Mouse (Mus musculus): ENCODE measurements around the gene Swt1. TPM values are rescaled to one million over a fixed set of nuclear protein-coding genes. Genes with fewer than 3 reads are reported as not detected.

The Swt1 gene
- polyA plus RNA-seq, 1 experiment from 2014 or later, result 14.6 TPM

- peak overlapping the region; percentile 76 for H3K27ac ChIP-seq (ENCODE audit: low read length)
- peaks cover 52% of the 10 kb centered on the region for H3K4me1 ChIP-seq (ENCODE audit: control insufficient read depth, insufficient read depth, low read length)
- WGBS, result 40% methylated on average over 8 of the region's 8 CpGs
Measured at GRCm38 (mm10) chr1:151341321-151342044, 86.8 kb downstream of the Swt1 start.

GRCm38 (mm10) chr1:151338941-151339340 lies 89.3 kb downstream of the Swt1 start:
- H3K4me3 ChIP-seq (ENCODE audit: low read length), result no peak overlapping the region
- no peaks in the 10 kb centered on the region for H3K9me3 ChIP-seq (replicated peaks; ENCODE audit: control insufficient read depth, low read length)
- WGBS, result 24% methylated on average over 2 of the region's 2 CpGs
- no peak overlapping the region for H3K4me2 ChIP-seq (ENCODE audit: low read depth, low read length)
- H3K4me1 ChIP-seq (ENCODE audit: control insufficient read depth, insufficient read depth, low read length), result peaks cover 51% of the 10 kb centered on the region
- no peaks in the 10 kb centered on the region for H3K36me3 ChIP-seq (ENCODE audit: control insufficient read depth, insufficient read depth)
- 0 out of 2 replicates have a peak overlapping the region, but pooled peaks have one; percentile 17 for H3K9ac ChIP-seq (ENCODE audit: low read length)
- peak overlapping the region; percentile 90 for H3K27ac ChIP-seq (ENCODE audit: low read length)
- no peaks in the 10 kb centered on the region for H3K27me3 ChIP-seq (ENCODE audit: control insufficient read depth, insufficient read depth, low read length)
- ATAC-seq (replicated peaks; ENCODE audit: extremely low read depth, insufficient read depth, low FRiP score), result peak; percentile 75; the same call in 1 of the 2 replicates

More at GRCm38 (mm10) chr1:151341321-151342044, 86.8 kb downstream of the Swt1 start:
- Histone ChIP-seq H3K9ac (ENCODE audit: low read length) (peak overlapping the region; percentile 39; the same call in 1 of the 2 replicates), H3K4me2 (ENCODE audit: low read depth, low read length) (peak overlapping the region; percentile 71), H3K9me3 (replicated peaks; ENCODE audit: control insufficient read depth, low read length) (no peaks in the 10 kb centered on the region), H3K4me3 (ENCODE audit: low read length) (no peak overlapping the region; the same call in 1 of the 2 replicates), H3K36me3 (ENCODE audit: control insufficient read depth, insufficient read depth) (no peaks in the 10 kb centered on the region), H3K27me3 (ENCODE audit: control insufficient read depth, insufficient read depth, low read length) (no peaks in the 10 kb centered on the region)
- ATAC-seq (replicated peaks; ENCODE audit: extremely low read depth, insufficient read depth, low FRiP score), result no peak

- Histone ChIP-seq H3K27me3 (ENCODE audit: control insufficient read depth, insufficient read depth, low read length) (no peaks in the 10 kb centered on the region), H3K9me3 (replicated peaks; ENCODE audit: control insufficient read depth, low read length) (no peaks in the 10 kb centered on the region), H3K27ac (ENCODE audit: low read length) (peak overlapping the region; percentile 90), H3K9ac (ENCODE audit: low read length) (no peak overlapping the region), H3K4me1 (ENCODE audit: control insufficient read depth, insufficient read depth, low read length) (peaks cover 49% of the 10 kb centered on the region), H3K4me2 (ENCODE audit: low read depth, low read length) (no peak overlapping the region), H3K36me3 (ENCODE audit: control insufficient read depth, insufficient read depth) (no peaks in the 10 kb centered on the region), H3K4me3 (ENCODE audit: low read length) (no peak overlapping the region)
- ATAC-seq (replicated peaks; ENCODE audit: extremely low read depth, insufficient read depth, low FRiP score), result no peak
Measured at GRCm38 (mm10) chr1:151338234-151338633, 90.0 kb downstream of the Swt1 start.

GRCm38 (mm10) chr1:151332819-151333218 lies 95.4 kb downstream of the Swt1 start:
- peaks cover under 1% of the 10 kb centered on the region for H3K4me1 ChIP-seq (ENCODE audit: control insufficient read depth, insufficient read depth, low read length)
- H3K9ac ChIP-seq (ENCODE audit: low read length), result no peak overlapping the region
- no peak overlapping the region for H3K27ac ChIP-seq (ENCODE audit: low read length)
- WGBS, result 92% methylated on average over 3 of the region's 3 CpGs
- H3K36me3 ChIP-seq (ENCODE audit: control insufficient read depth, insufficient read depth), result no peaks in the 10 kb centered on the region
- no peak overlapping the region for H3K4me2 ChIP-seq (ENCODE audit: low read depth, low read length)
- ATAC-seq (replicated peaks; ENCODE audit: extremely low read depth, insufficient read depth, low FRiP score), result no peak
- H3K9me3 ChIP-seq (replicated peaks; ENCODE audit: control insufficient read depth, low read length), result no peaks in the 10 kb centered on the region
- no peak overlapping the region for H3K4me3 ChIP-seq (ENCODE audit: low read length)
- no peaks in the 10 kb centered on the region for H3K27me3 ChIP-seq (ENCODE audit: control insufficient read depth, insufficient read depth, low read length)

- H3K9ac ChIP-seq (ENCODE audit: low read length), result no peak overlapping the region
- no peaks in the 10 kb centered on the region for H3K4me1 ChIP-seq (ENCODE audit: control insufficient read depth, insufficient read depth, low read length)
- no peak for ATAC-seq (replicated peaks; ENCODE audit: extremely low read depth, insufficient read depth, low FRiP score)
- no peaks in the 10 kb centered on the region for H3K36me3 ChIP-seq (ENCODE audit: control insufficient read depth, insufficient read depth)
- 76% methylated on average over 7 of the region's 7 CpGs for WGBS
- H3K4me2 ChIP-seq (ENCODE audit: low read depth, low read length), result no peak overlapping the region
- no peak overlapping the region for H3K4me3 ChIP-seq (ENCODE audit: low read length)
- no peaks in the 10 kb centered on the region for H3K9me3 ChIP-seq (replicated peaks; ENCODE audit: control insufficient read depth, low read length)
- no peaks in the 10 kb centered on the region for H3K27me3 ChIP-seq (ENCODE audit: control insufficient read depth, insufficient read depth, low read length)
- no peak overlapping the region for H3K27ac ChIP-seq (ENCODE audit: low read length)
Measured at GRCm38 (mm10) chr1:151329601-151330000, 98.7 kb downstream of the Swt1 start.

GRCm38 (mm10) chr1:151328341-151329097 lies 99.7 kb downstream of the Swt1 start:
- no peaks in the 10 kb centered on the region for H3K9me3 ChIP-seq (replicated peaks; ENCODE audit: control insufficient read depth, low read length)
- WGBS, result 82% methylated on average over 14 of the region's 14 CpGs
- no peak for ATAC-seq (replicated peaks; ENCODE audit: extremely low read depth, insufficient read depth, low FRiP score)

GRCm38 (mm10) chr1:151325328-151325727 lies 102.9 kb downstream of the Swt1 start:
- H3K9me3 ChIP-seq (replicated peaks; ENCODE audit: control insufficient read depth, low read length), result no peaks in the 10 kb centered on the region
- H3K4me1 ChIP-seq (ENCODE audit: control insufficient read depth, insufficient read depth, low read length), result no peaks in the 10 kb centered on the region
- no peaks in the 10 kb centered on the region for H3K36me3 ChIP-seq (ENCODE audit: control insufficient read depth, insufficient read depth)
- 74% methylated on average over 1 of the region's 1 CpGs for WGBS
- no peak overlapping the region for H3K4me3 ChIP-seq (ENCODE audit: low read length)
- no peaks in the 10 kb centered on the region for H3K27me3 ChIP-seq (ENCODE audit: control insufficient read depth, insufficient read depth, low read length)
- H3K27ac ChIP-seq (ENCODE audit: low read length), result no peak overlapping the region
- ATAC-seq (replicated peaks; ENCODE audit: extremely low read depth, insufficient read depth, low FRiP score), result no peak
- no peak overlapping the region for H3K9ac ChIP-seq (ENCODE audit: low read length)
- H3K4me2 ChIP-seq (ENCODE audit: low read depth, low read length), result no peak overlapping the region

More at GRCm38 (mm10) chr1:151328341-151329097, 99.7 kb downstream of the Swt1 start:
- H3K4me3 ChIP-seq (ENCODE audit: low read length), result no peak overlapping the region
- H3K9ac ChIP-seq (ENCODE audit: low read length), result no peak overlapping the region
- no peak overlapping the region for H3K4me2 ChIP-seq (ENCODE audit: low read depth, low read length)
- no peaks in the 10 kb centered on the region for H3K27me3 ChIP-seq (ENCODE audit: control insufficient read depth, insufficient read depth, low read length)
- H3K36me3 ChIP-seq (ENCODE audit: control insufficient read depth, insufficient read depth), result no peaks in the 10 kb centered on the region
- no peak overlapping the region for H3K27ac ChIP-seq (ENCODE audit: low read length)
- no peaks in the 10 kb centered on the region for H3K4me1 ChIP-seq (ENCODE audit: control insufficient read depth, insufficient read depth, low read length)

- H3K9ac ChIP-seq (ENCODE audit: low read length), result no peak overlapping the region
Measured at GRCm38 (mm10) chr1:151320408-151320807, 107.8 kb downstream of the Swt1 start.

GRCm38 (mm10) chr1:151319267-151319666 lies 109.0 kb downstream of the Swt1 start:
- ATAC-seq (replicated peaks; ENCODE audit: extremely low read depth, insufficient read depth, low FRiP score), result no peak
- no peak overlapping the region for H3K9ac ChIP-seq (ENCODE audit: low read length)
- H3K9me3 ChIP-seq (replicated peaks; ENCODE audit: control insufficient read depth, low read length), result no peaks in the 10 kb centered on the region
- WGBS, result 82% methylated on average over 7 of the region's 7 CpGs
- H3K36me3 ChIP-seq (ENCODE audit: control insufficient read depth, insufficient read depth), result no peaks in the 10 kb centered on the region
- H3K27ac ChIP-seq (ENCODE audit: low read length), result no peak overlapping the region
- no peaks in the 10 kb centered on the region for H3K4me1 ChIP-seq (ENCODE audit: control insufficient read depth, insufficient read depth, low read length)
- no peaks in the 10 kb centered on the region for H3K27me3 ChIP-seq (ENCODE audit: control insufficient read depth, insufficient read depth, low read length)
- no peak overlapping the region for H3K4me2 ChIP-seq (ENCODE audit: low read depth, low read length)
- H3K4me3 ChIP-seq (ENCODE audit: low read length), result no peak overlapping the region

More at GRCm38 (mm10) chr1:151320408-151320807, 107.8 kb downstream of the Swt1 start:
- no peaks in the 10 kb centered on the region for H3K27me3 ChIP-seq (ENCODE audit: control insufficient read depth, insufficient read depth, low read length)
- no peak overlapping the region for H3K4me2 ChIP-seq (ENCODE audit: low read depth, low read length)
- no peak overlapping the region for H3K27ac ChIP-seq (ENCODE audit: low read length)
- no peaks in the 10 kb centered on the region for H3K4me1 ChIP-seq (ENCODE audit: control insufficient read depth, insufficient read depth, low read length)
- H3K4me3 ChIP-seq (ENCODE audit: low read length), result no peak overlapping the region
- H3K36me3 ChIP-seq (ENCODE audit: control insufficient read depth, insufficient read depth), result no peaks in the 10 kb centered on the region
- no peaks in the 10 kb centered on the region for H3K9me3 ChIP-seq (replicated peaks; ENCODE audit: control insufficient read depth, low read length)
- 34% methylated on average over 4 of the region's 4 CpGs for WGBS
- no peak for ATAC-seq (replicated peaks; ENCODE audit: extremely low read depth, insufficient read depth, low FRiP score)
